Mouse (Mus musculus) stomach, postnatal 0 days (tissue): ENCODE measurements around the gene Gm44805. TPM values are rescaled to one million over a fixed set of nuclear protein-coding genes. Genes with fewer than 3 reads are reported as not detected.

ENCODE experiments used
- ATAC-seq: fragments of 200-750 bp; cut with Nextera tagmentation; 2 replicates; pipeline ENCODE4 v1.8.0; 2017; ENCODE audit not compliant: low FRiP score, low TSS enrichment
- DNase-seq: peaks from one replicate; pipeline ENCODE4 v3.0.0-alpha.2; 2016; ENCODE audit warnings: low spot score
- H3K27ac ChIP-seq: fragments of 300-500 bp; sonication (generic); replicated peaks from 2 replicates; pipeline ENCODE4 v1.5.1; 2014; ENCODE audit warnings: mild to moderate bottlenecking, control low read depth
- H3K27me3 ChIP-seq: fragments of 300-500 bp; sonication (generic); 2 replicates; pipeline ENCODE4 v1.6.1; 2014; ENCODE audit warnings: low read length; ENCODE audit not compliant: control insufficient read depth, insufficient read depth
- H3K36me3 ChIP-seq: fragments of 300-500 bp; sonication (generic); 2 replicates; pipeline ENCODE4 v1.6.1; 2014; ENCODE audit warnings: low read length, mixed read lengths; ENCODE audit not compliant: control insufficient read depth, insufficient read depth
- H3K4me1 ChIP-seq: fragments of 300-500 bp; sonication (generic); replicated peaks from 2 replicates; pipeline ENCODE4 v1.6.1; 2014; ENCODE audit warnings: antibody characterized with exemption; ENCODE audit not compliant: control insufficient read depth, insufficient read depth
- H3K4me2 ChIP-seq: fragments of 300-500 bp; sonication (generic); replicated peaks from 2 replicates; pipeline ENCODE4 v1.6.1; 2014; ENCODE audit warnings: low read depth, mild to moderate bottlenecking, control low read depth, moderate library complexity
- H3K4me3 ChIP-seq: fragments of 300-500 bp; sonication (generic); 2 replicates; pipeline ENCODE4 v1.5.1; 2014; ENCODE audit warnings: low read depth, low read length, control low read depth
- H3K9ac ChIP-seq: fragments of 300-500 bp; sonication (generic); 2 replicates; pipeline ENCODE4 v1.6.1; 2014; ENCODE audit warnings: mild to moderate bottlenecking, low read length, control low read depth, mixed read lengths
- H3K9me3 ChIP-seq: fragments of 300-500 bp; sonication (generic); 2 replicates; pipeline ENCODE4 v1.6.1; 2016; ENCODE audit warnings: low read length; ENCODE audit not compliant: control insufficient read depth
- CTCF ChIP-seq: IDR thresholded peaks from 2 replicates; pipeline ENCODE4 v1.5.1; 2016; ENCODE audit warnings: antibody characterized with exemption, low read depth, mild to moderate bottlenecking, moderate library complexity
- EP300 ChIP-seq: optimal IDR thresholded peaks from 2 replicates; pipeline ENCODE3; 2016; ENCODE audit warnings: antibody characterized with exemption
- WGBS: fragments of 180-500 bp; shearing (Covaris S2); extraction: QIAGEN DNeasy Blood & Tissue Kit; methylation state at CpG from one replicate; pipeline ENCODE4 v1.1.7; 2014; 5-methylcytosine and 5-hydroxymethylcytosine counted together
- polyA plus RNA-seq: library from polyadenylated mRNA; unstranded; fragments of >200 nt; fragmentation: Nextera tagmentation; extraction: Ambion mirVana; gene quantifications from 2 replicates; pipeline ENCODE4 v1.2.1, GENCODE M21; 2015

Gene Gm44805
- polyA plus RNA-seq, 1 experiment from 2014 or later, result not detected

- Histone ChIP-seq H3K27me3 (no peaks in the 10 kb centered on the region), H3K4me3 (no peak within 1 kb of the TSS), H3K27ac (no peak within 1 kb of the TSS), H3K9me3 (no peaks in the 10 kb centered on the region; the same call in 1 of the 2 replicates), H3K9ac (no peak within 1 kb of the TSS), H3K36me3 (no peaks in the 10 kb centered on the region), H3K4me1 (no peaks in the 10 kb centered on the region), H3K4me2 (no peak within 1 kb of the TSS)
- ATAC-seq (peak; percentile 66), DNase-seq (peak; percentile 35)
- TF ChIP-seq EP300 (no peak), CTCF (no peak)
- 56% methylated on average over 8 of the region's 8 CpGs for WGBS
Observed at GRCm38 (mm10) chr7:19677872-19678271, 3.4 kb downstream of the Gm44805 start, which contains the start of gene Apoc2. TSS of gene Apoc2 (minus strand) at chr7:19677941.

- Histone ChIP-seq H3K4me1 (no peaks in the 10 kb centered on the region), H3K27me3 (no peaks in the 10 kb centered on the region), H3K9ac (no peak overlapping the region), H3K27ac (no peak overlapping the region), H3K9me3 (no peaks in the 10 kb centered on the region; the same call in 1 of the 2 replicates), H3K36me3 (no peaks in the 10 kb centered on the region), H3K4me3 (no peak overlapping the region), H3K4me2 (no peak overlapping the region)
- WGBS, result 67% methylated on average over 1 of the region's 1 CpGs
- TF ChIP-seq EP300, result no peak
- TF ChIP-seq CTCF, result no peak
- no peak for ATAC-seq
- DNase-seq, result no peak
Observed at GRCm38 (mm10) chr7:19676662-19677061, 4.6 kb downstream of the Gm44805 start.

- Histone ChIP-seq H3K4me2 (no peak overlapping the region), H3K9ac (no peak overlapping the region), H3K27me3 (no peaks in the 10 kb centered on the region), H3K27ac (no peak overlapping the region), H3K36me3 (no peaks in the 10 kb centered on the region), H3K9me3 (no peaks in the 10 kb centered on the region; the same call in 1 of the 2 replicates), H3K4me1 (no peaks in the 10 kb centered on the region), H3K4me3 (no peak overlapping the region)
- no peak for ATAC-seq
- WGBS, result 73% methylated on average over 10 of the region's 10 CpGs
- DNase-seq, result no peak
- TF ChIP-seq EP300 (no peak), CTCF (no peak)
Observed at GRCm38 (mm10) chr7:19675824-19676223, 5.4 kb downstream of the Gm44805 start.

GRCm38 (mm10) chr7:19673083-19673699 is 8.0 kb downstream of the Gm44805 start:
- no peaks in the 10 kb centered on the region; the same call in 1 of the 2 replicates for H3K9me3 ChIP-seq
- H3K4me2 ChIP-seq, result no peak overlapping the region
- WGBS, result 47% methylated on average over 14 of the region's 14 CpGs
- no peaks in the 10 kb centered on the region for H3K36me3 ChIP-seq
- ATAC-seq (no peak), DNase-seq (no peak)
- TF ChIP-seq CTCF, result no peak
- TF ChIP-seq EP300, result no peak
- no peaks in the 10 kb centered on the region for H3K27me3 ChIP-seq
- no peak overlapping the region for H3K27ac ChIP-seq
- no peak overlapping the region for H3K9ac ChIP-seq
- no peak overlapping the region for H3K4me3 ChIP-seq
- no peaks in the 10 kb centered on the region for H3K4me1 ChIP-seq

- TF ChIP-seq CTCF (no peak), EP300 (no peak)
- no peak overlapping the region for H3K9ac ChIP-seq
- H3K4me1 ChIP-seq, result no peaks in the 10 kb centered on the region
- H3K36me3 ChIP-seq, result no peaks in the 10 kb centered on the region
- H3K9me3 ChIP-seq, result no peaks in the 10 kb centered on the region
- H3K4me2 ChIP-seq, result no peak overlapping the region
- no peak overlapping the region for H3K4me3 ChIP-seq
- 68% methylated on average over 10 of the region's 10 CpGs for WGBS
- ATAC-seq, result no peak
- no peak for DNase-seq
- no peak overlapping the region for H3K27ac ChIP-seq
- no peaks in the 10 kb centered on the region for H3K27me3 ChIP-seq
Observed at GRCm38 (mm10) chr7:19671511-19671910, 9.7 kb downstream of the Gm44805 start.

- no peak overlapping the region for H3K4me3 ChIP-seq
- peak overlapping the region; percentile 41 for H3K4me2 ChIP-seq
- peak; percentile 91 for DNase-seq
- peak overlapping the region; percentile 47; the same call in 1 of the 2 replicates for H3K9ac ChIP-seq
- WGBS, result 6% methylated on average over 10 of the region's 10 CpGs
- no peaks in the 10 kb centered on the region for H3K9me3 ChIP-seq
- 0 out of 2 replicates have a peak, but pooled peaks cover under 1% of the 10 kb centered on the region for H3K4me1 ChIP-seq
- peak overlapping the region; percentile 83 for H3K27ac ChIP-seq
- H3K36me3 ChIP-seq, result no peaks in the 10 kb centered on the region
- peak; percentile 81 for ATAC-seq
- no peaks in the 10 kb centered on the region for H3K27me3 ChIP-seq
- no peak for TF ChIP-seq EP300
- peak; percentile 99 for TF ChIP-seq CTCF
Observed at GRCm38 (mm10) chr7:19668947-19669721, 12.1 kb downstream of the Gm44805 start.
